Mouse (Mus musculus): Measurements from ENCODE around the gene Plekhm2.

GRCm38 (mm10) chr4:141682706-141683230 lies 18.1 kb upstream of the Plekhm2 start:
- no peak for TF ChIP-seq EP300 (optimal IDR thresholded peaks at IDR 0.05)
- TF ChIP-seq CTCF (IDR thresholded peaks at IDR 0.05; ENCODE audit: low read depth) = no peak

All from stomach, postnatal 0 days (tissue).